Mouse (Mus musculus) liver, postnatal 0 days (tissue): ENCODE results near the gene Trp53bp1. TPM values are rescaled to one million over a fixed set of nuclear protein-coding genes. Genes with fewer than 3 reads are reported as not detected.
A peak's percentile ranks its signal among the peaks of the same experiment; 100 is the strongest.

Experiments used
- ATAC-seq: fragments of 200-750 bp; cut with Nextera tagmentation; 2 replicates; pipeline ENCODE4 v1.8.0; 2017; ENCODE audit warnings: mild to moderate bottlenecking, moderate library complexity
- DNase-seq: peaks from one replicate; pipeline ENCODE4 v3.0.0-alpha.2; 2016
- H3K27ac ChIP-seq: fragments of 300-500 bp; sonication (generic); 2 replicates; pipeline ENCODE4 v1.5.1; 2014; ENCODE audit warnings: antibody characterized with exemption, moderate library complexity, mild to moderate bottlenecking, low read depth
- H3K27me3 ChIP-seq: fragments of 300-500 bp; sonication (generic); 2 replicates; pipeline ENCODE4 v1.6.1; 2014; ENCODE audit warnings: low read length, control low read depth, mixed read lengths; ENCODE audit not compliant: insufficient read depth
- H3K36me3 ChIP-seq: fragments of 300-500 bp; sonication (generic); replicated peaks from 2 replicates; pipeline ENCODE4 v1.6.1; 2014; ENCODE audit warnings: mild to moderate bottlenecking, control low read depth, low read length, moderate library complexity, mixed read lengths; ENCODE audit not compliant: insufficient read depth
- H3K4me1 ChIP-seq: fragments of 300-500 bp; sonication (generic); 2 replicates; pipeline ENCODE4 v1.6.1; 2014; ENCODE audit warnings: antibody characterized with exemption, mild to moderate bottlenecking, control low read depth; ENCODE audit not compliant: insufficient read depth
- H3K4me2 ChIP-seq: fragments of 300-500 bp; sonication (generic); 2 replicates; pipeline ENCODE4 v1.6.1; 2014; ENCODE audit warnings: low read depth, mild to moderate bottlenecking, low read length, moderate library complexity, mixed read lengths
- H3K4me3 ChIP-seq: fragments of 300-500 bp; sonication (generic); 2 replicates; pipeline ENCODE4 v1.5.1; 2014; ENCODE audit warnings: low read depth, low read length
- H3K9ac ChIP-seq: fragments of 300-500 bp; sonication (generic); replicated peaks from 2 replicates; pipeline ENCODE4 v1.6.1; 2014; ENCODE audit warnings: mild to moderate bottlenecking, moderate library complexity
- H3K9me3 ChIP-seq: fragments of 300-500 bp; sonication (generic); 2 replicates; pipeline ENCODE4 v1.6.1; 2016; ENCODE audit warnings: mild to moderate bottlenecking, control low read depth, low read length, mixed read lengths
- CTCF ChIP-seq: sonication (generic); IDR thresholded peaks from 2 replicates; pipeline ENCODE4 v1.5.1; 2016; ENCODE audit warnings: antibody characterized with exemption, low read depth
- EP300 ChIP-seq: IDR thresholded peaks from 2 replicates; pipeline ENCODE4 v1.6.1; 2016; ENCODE audit warnings: antibody characterized with exemption, low read depth, mild to moderate bottlenecking
- WGBS: fragments of 180-500 bp; shearing (Covaris S2); extraction: QIAGEN DNeasy Blood & Tissue Kit; methylation state at CpG from one replicate; pipeline ENCODE4 v1.1.7; 2014; ENCODE audit not compliant: insufficient replicate concordance; 5-methylcytosine and 5-hydroxymethylcytosine counted together
- polyA plus RNA-seq: library from polyadenylated mRNA; unstranded; fragments of >200 nt; fragmentation: Nextera tagmentation; extraction: Ambion mirVana; gene quantifications from 2 replicates; pipeline ENCODE4 v1.2.1, GENCODE M21; 2015

Trp53bp1 gene
- polyA plus RNA-seq, 1 experiment from 2014 or later, result 5.7 TPM

GRCm38 (mm10) chr2:121195466-121195865 lies 75.7 kb downstream of the Trp53bp1 start:
- H3K27me3 ChIP-seq, result no peaks in the 10 kb centered on the region
- H3K9ac ChIP-seq, result no peak overlapping the region
- no peaks in the 10 kb centered on the region for H3K4me1 ChIP-seq
- H3K36me3 ChIP-seq, result peaks cover 84% of the 10 kb centered on the region
- no peak overlapping the region for H3K4me3 ChIP-seq
- TF ChIP-seq EP300, result no peak
- TF ChIP-seq CTCF, result no peak
- H3K4me2 ChIP-seq, result no peak overlapping the region
- WGBS, result 91% methylated on average over 9 of the region's 9 CpGs
- ATAC-seq (no peak), DNase-seq (no peak)
- no peak overlapping the region for H3K27ac ChIP-seq
- H3K9me3 ChIP-seq, result no peaks in the 10 kb centered on the region

- 65% methylated on average over 1 of the region's 1 CpGs for whole genome bisulfite sequencing
- Histone ChIP-seq H3K36me3 (peaks cover 69% of the 10 kb centered on the region), H3K4me3 (no peak overlapping the region), H3K27me3 (no peaks in the 10 kb centered on the region), H3K4me1 (no peaks in the 10 kb centered on the region), H3K9me3 (no peaks in the 10 kb centered on the region), H3K9ac (no peak overlapping the region), H3K4me2 (no peak overlapping the region), H3K27ac (no peak overlapping the region)
- ATAC-seq, result no peak
- DNase-seq, result no peak
- TF ChIP-seq EP300 (no peak), CTCF (peak; percentile 49)
Measured at GRCm38 (mm10) chr2:121188530-121188929, 82.7 kb downstream of the Trp53bp1 start.

GRCm38 (mm10) chr2:121184142-121184541 lies 87.1 kb downstream of the Trp53bp1 start:
- no peaks in the 10 kb centered on the region for H3K9me3 ChIP-seq
- H3K36me3 ChIP-seq, result peaks cover 44% of the 10 kb centered on the region
- H3K4me1 ChIP-seq, result no peaks in the 10 kb centered on the region
- H3K9ac ChIP-seq, result no peak overlapping the region
- H3K4me3 ChIP-seq, result no peak overlapping the region
- H3K27ac ChIP-seq, result no peak overlapping the region
- 93% methylated on average over 7 of the region's 7 CpGs for WGBS
- ATAC-seq (no peak), DNase-seq (no peak)
- H3K4me2 ChIP-seq, result no peak overlapping the region
- TF ChIP-seq CTCF (no peak), EP300 (no peak)
- no peaks in the 10 kb centered on the region for H3K27me3 ChIP-seq

- Histone ChIP-seq H3K27me3 (no peaks in the 10 kb centered on the region), H3K4me2 (no peak overlapping the region), H3K27ac (no peak overlapping the region), H3K4me3 (no peak overlapping the region), H3K9me3 (no peaks in the 10 kb centered on the region), H3K36me3 (peaks cover 39% of the 10 kb centered on the region), H3K9ac (no peak overlapping the region), H3K4me1 (no peaks in the 10 kb centered on the region)
- WGBS, result 95% methylated on average over 5 of the region's 5 CpGs
- DNase-seq (no peak), ATAC-seq (no peak)
- TF ChIP-seq CTCF (no peak), EP300 (no peak)
Measured at GRCm38 (mm10) chr2:121183431-121183830, 87.8 kb downstream of the Trp53bp1 start.

GRCm38 (mm10) chr2:121178828-121179479 lies 92.3 kb downstream of the Trp53bp1 start:
- Histone ChIP-seq H3K4me1 (no peaks in the 10 kb centered on the region), H3K4me3 (no peak overlapping the region), H3K9me3 (no peaks in the 10 kb centered on the region), H3K36me3 (peaks cover 50% of the 10 kb centered on the region), H3K27me3 (no peaks in the 10 kb centered on the region), H3K27ac (no peak overlapping the region), H3K9ac (no peak overlapping the region), H3K4me2 (no peak overlapping the region)
- TF ChIP-seq EP300 (no peak), CTCF (peak; percentile 53)
- 85% methylated on average over 3 of the region's 3 CpGs for WGBS
- DNase-seq (no peak), ATAC-seq (no peak)

GRCm38 (mm10) chr2:121170980-121171742 lies 100.0 kb downstream of the Trp53bp1 start, which contains the start of gene Zscan29:
Zscan29 (minus strand) TSS chr2:121171125.
- peak within 1 kb of the TSS; percentile 88 for H3K4me2 ChIP-seq
- DNase-seq (peak; percentile 94), ATAC-seq (peak; percentile 98)
- peak within 1 kb of the TSS; percentile 89 for H3K27ac ChIP-seq
- no peaks in the 10 kb centered on the region for H3K27me3 ChIP-seq
- TF ChIP-seq CTCF, result peak; percentile 42
- TF ChIP-seq EP300, result no peak
- H3K4me3 ChIP-seq, result peak within 1 kb of the TSS; percentile 97
- H3K36me3 ChIP-seq, result peaks cover 27% of the 10 kb centered on the region
- H3K9ac ChIP-seq, result peak within 1 kb of the TSS; percentile 92
- peaks cover 15% of the 10 kb centered on the region for H3K4me1 ChIP-seq
- no peaks in the 10 kb centered on the region for H3K9me3 ChIP-seq
- 1% methylated on average over 59 of the region's 66 CpGs for WGBS
